Mouse (Mus musculus): ENCODE data around the gene Ralgds.

Ralgds gene

DNA sequence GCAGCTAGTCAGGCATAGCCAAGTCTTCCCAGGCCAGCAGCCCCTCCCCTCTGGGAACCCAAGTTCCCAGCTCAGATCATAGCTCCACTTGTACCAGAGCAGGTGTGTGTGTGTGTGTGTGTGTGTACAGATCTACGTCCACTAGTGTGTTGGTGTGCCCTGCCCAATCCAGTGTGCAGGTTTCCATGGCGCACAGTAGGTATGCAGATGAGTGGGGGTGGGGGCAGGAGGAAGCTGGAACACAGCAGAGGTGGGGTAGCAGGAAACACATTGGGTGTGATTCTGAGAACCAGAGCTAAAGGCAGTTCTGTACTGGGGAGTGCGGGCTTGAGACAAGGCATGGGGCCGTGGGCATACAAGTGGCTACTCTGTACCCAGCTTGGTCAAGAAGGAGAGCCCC is 51.5 kb downstream of the Ralgds start:
- DNase-seq (ENCODE audit: low spot score) = no peak

DNA sequence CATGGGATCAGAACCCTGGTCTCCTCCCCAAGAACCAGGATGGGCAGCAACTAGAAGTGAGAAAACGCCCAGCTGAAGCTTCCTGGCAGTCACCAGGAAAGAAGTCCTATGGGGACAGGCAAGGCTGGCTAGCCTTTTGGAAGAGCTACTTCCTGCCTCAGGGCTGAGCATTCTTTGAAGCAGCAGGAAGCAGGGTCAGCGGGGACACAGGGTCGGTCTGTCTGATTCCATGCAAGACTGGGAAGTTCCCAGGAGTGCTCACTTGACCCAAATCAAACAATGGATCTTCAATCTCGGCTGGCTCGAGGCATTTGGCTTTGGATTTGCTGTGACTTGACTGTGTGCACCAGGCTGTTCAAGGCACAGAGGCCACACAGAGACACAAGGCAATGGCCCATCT is 53.6 kb downstream of the Ralgds start:
- no peak for DNase-seq (ENCODE audit: low spot score)

GRCm38 (mm10) chr2:28569903-28570302 is 57.0 kb downstream of the Ralgds start:
- no peak for DNase-seq (ENCODE audit: low spot score)

DNA sequence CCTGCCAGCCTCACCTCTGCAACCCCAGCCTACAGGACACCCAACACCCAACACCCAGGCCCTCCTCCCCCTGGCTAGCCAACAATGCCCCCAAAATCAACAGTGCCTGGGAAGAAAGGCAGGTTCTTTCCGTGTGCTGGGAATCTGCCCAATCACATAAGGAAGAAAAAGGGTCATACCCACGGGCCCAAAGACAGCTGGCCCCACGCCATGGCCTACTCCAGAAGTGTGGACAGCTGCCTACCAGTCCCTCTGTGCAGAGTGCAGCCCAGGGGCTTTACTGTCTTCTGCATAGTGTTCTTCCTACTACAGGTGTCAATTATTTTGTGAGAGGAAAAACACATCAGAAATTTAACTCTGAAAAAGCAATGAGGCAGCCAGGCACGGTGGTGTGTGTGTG is 62.4 kb downstream of the Ralgds start:
- no peak for DNase-seq (ENCODE audit: low spot score)

DNA sequence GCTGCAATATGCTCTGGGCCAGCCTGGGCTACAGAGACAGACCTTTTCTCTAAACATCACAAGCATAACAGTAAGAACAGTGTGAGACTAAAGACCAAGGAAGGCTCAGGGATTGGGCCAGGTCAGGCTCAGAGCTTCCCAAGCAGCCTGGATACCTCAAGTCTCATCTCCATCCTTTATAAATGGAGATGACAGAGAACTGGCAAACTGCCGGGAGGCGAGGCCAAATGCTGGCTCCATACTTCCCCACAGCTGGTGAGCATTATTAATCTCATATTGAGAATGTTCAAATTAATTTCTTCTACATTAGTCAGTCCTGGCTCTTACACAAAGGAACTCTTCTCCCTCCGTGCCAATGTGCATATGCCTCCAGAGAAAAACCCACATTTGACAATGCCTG is 63.9 kb downstream of the Ralgds start:
- DNase-seq (ENCODE audit: low spot score) = no peak

- no peak for DNase-seq (ENCODE audit: low spot score)
Observed at GRCm38 (mm10) chr2:28578003-28578402, 65.1 kb downstream of the Ralgds start.

- DNase-seq (ENCODE audit: low spot score) = peak; percentile 86
Observed at GRCm38 (mm10) chr2:28582647-28583353, 69.9 kb downstream of the Ralgds start.

GRCm38 (mm10) chr2:28583651-28584050 is 70.7 kb downstream of the Ralgds start, which contains the start of gene Gtf3c5:
Gene Gtf3c5, minus strand, starts transcription at chr2:28583751.
- DNase-seq (ENCODE audit: low spot score) = no peak

GRCm38 (mm10) chr2:28585043-28585571 is 72.2 kb downstream of the Ralgds start:
- DNase-seq (ENCODE audit: low spot score) = peak; percentile 62

DNA sequence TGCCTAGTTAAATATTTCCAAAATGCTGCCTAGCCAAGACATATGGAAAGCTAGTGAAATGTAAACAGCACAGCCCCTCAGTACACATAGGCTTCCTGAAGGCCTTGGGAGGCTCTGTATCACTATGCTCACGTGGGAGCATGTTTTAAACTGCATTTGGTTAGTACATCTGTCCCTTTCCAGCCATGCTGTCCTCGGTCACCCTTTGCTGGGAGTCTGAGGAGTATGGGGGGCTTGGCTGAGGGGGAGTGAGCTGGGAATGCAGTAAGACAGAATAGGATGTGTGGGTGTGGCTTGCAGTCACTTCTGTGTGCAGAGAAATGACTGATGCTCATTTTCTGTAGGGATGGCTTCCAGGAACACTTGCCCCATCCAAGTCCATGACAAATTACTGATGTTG is 72.8 kb downstream of the Ralgds start:
- no peak for DNase-seq (ENCODE audit: low spot score)

GRCm38 (mm10) chr2:28588574-28588973 is 75.6 kb downstream of the Ralgds start:
- no peak for DNase-seq (ENCODE audit: low spot score)

DNA sequence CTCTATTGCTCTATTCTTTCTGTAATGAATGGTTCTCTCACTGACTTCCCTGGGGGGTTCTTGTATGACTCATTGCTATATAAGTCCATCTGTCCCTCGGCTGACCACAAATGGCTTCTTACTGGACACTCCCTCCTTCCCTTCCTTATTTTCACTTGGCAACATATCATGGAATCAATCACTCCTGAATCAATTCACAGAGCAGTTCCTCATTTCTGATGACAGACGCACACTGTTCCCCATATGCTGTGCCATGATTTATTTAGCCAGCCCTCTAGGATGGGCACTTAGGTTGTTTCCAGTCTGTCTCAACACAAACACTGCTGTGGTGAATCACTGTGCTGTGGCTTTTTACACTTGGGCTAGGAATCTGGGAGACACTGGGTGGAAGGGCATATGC is 78.6 kb downstream of the Ralgds start:
- DNase-seq (ENCODE audit: low spot score) = no peak

DNA sequence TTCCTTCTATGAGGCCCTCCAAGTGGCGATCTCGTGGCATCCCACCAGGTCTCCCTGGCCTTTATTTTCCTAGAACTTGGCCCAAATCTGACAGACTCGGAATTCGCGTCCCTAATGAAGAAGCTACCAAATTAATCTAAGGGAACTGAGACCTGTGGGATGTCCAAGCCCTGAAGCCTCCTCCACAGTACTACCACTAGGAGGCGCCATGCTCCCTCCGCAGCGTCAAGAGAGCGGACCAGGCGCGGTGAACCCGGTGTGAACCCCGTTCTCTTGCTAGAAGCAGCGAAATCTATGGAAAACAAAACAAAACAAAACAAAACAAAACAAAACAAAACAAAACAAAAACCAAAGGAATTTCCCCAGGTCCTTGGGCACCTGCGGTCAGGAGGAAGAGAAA is 79.9 kb downstream of the Ralgds start:
- DNase-seq (ENCODE audit: low spot score) = peak; percentile 65

DNA sequence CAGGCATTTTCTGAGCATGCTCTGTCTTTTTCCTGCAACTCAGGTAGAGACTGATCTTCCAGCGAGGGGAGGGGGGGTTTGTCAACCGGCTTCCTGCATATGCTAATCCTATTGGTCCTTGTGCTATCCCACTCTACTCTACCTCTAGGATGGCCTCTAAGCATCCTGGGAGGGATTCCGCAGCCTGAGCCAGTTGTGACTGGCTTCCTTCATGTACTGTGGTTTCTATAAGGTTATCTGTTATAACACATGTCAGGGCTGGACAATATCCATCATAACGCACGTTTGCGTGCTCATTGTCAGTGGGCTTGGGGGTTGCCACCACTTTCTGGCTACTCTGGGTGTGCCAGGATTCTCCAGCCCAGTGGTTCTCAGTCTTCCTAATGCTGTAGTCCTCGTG is 83.1 kb downstream of the Ralgds start:
- no peak for DNase-seq (ENCODE audit: low spot score)

- DNase-seq (ENCODE audit: low spot score) = no peak
Observed at GRCm38 (mm10) chr2:28596998-28597397, 84.1 kb downstream of the Ralgds start.

- no peak for DNase-seq (ENCODE audit: low spot score)
Observed at GRCm38 (mm10) chr2:28597733-28598547, 85.0 kb downstream of the Ralgds start.

GRCm38 (mm10) chr2:28598692-28599568 is 86.0 kb downstream of the Ralgds start:
- no peak for DNase-seq (ENCODE audit: low spot score)

DNA sequence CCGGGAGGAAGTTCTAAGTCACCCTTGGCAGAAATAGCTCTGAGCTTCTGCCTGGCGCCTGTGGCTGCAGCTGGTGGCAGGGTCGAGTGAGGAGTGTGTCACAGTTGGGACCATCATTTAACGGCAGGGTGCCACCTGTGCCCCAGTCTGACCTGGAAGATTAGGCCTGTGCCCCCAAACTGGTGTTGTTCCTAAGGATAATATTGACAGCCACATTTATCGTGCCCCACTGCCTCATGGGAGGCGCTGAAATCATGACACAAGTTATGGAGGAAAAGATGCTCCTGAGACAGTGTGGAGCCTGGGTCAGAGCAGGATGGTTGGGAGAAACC is 86.6 kb downstream of the Ralgds start:
- no peak for DNase-seq (ENCODE audit: low spot score)

DNA sequence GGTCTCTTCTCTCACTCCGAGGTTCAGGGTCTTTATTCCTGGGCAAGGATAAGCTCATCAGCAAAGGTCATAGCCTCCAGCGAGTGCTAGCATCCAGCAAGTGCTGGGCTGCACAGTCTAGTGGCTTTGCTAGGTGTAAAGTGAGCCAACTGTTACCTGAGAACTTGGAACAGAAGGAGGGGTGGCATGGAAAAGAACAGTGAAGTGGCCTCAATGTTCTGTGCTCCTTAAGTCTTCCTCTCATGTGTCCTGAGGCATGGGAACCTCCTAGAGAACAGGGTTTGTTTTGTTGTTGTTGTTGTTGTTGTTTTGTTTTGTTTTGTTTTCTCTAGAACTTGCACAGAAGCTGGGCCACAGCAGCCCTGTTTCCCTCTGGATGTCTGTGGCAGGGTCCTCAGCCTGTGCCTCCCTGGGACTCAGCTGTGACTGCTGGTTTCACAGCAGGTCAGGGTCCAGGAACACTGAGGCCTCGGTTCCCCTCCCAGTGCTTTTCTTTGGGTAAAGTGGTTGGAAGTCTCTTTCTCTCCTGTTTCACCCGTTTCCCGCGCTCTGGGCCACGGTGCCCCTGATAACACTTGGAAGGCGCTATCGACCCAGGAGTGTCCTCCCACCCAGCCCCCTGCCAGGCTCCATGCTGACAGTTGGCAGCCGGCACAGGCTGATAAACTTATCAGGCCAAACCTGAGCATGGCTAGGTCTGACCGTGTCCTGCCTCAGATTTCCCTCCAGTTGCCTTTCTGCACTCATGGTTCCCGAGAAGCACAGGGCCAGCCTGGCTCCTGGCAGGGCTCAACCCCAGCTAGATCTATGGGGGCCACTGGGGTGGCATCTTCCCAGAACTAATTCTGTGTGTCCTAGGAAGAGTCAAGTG is 89.0 kb downstream of the Ralgds start:
- no peak for DNase-seq (ENCODE audit: low spot score)
